Mouse (Mus musculus) hindbrain, postnatal 0 days (tissue): ENCODE measurements at regions not wholly inside any gene's neighbourhood (a gene's known extent, or its start where the extent isn't known, plus 50 kb on each side); places are given as distances from the start of the nearest gene placed in this dataset.

ENCODE experiments used
- ATAC-seq: fragments of 200-750 bp; cut with Nextera tagmentation; 2 replicates; pipeline ENCODE4 v1.8.0; 2017; ENCODE audit warnings: mild to moderate bottlenecking, moderate TSS enrichment, moderate library complexity
- DNase-seq: peaks from one replicate; pipeline ENCODE4 v3.0.0-alpha.2; 2015; ENCODE audit warnings: low spot score
- H3K27ac ChIP-seq: fragments of 300-500 bp; sonication (generic); 2 replicates; pipeline ENCODE4 v1.5.1; 2014; ENCODE audit warnings: mild to moderate bottlenecking
- H3K27me3 ChIP-seq: fragments of 300-500 bp; sonication (generic); 2 replicates; pipeline ENCODE4 v1.6.1; 2014; ENCODE audit warnings: low read length, mixed read lengths; ENCODE audit not compliant: insufficient read depth
- H3K36me3 ChIP-seq: fragments of 300-500 bp; sonication (generic); 2 replicates; pipeline ENCODE4 v1.6.1; 2014; ENCODE audit warnings: low read length, mixed read lengths; ENCODE audit not compliant: insufficient read depth
- H3K4me1 ChIP-seq: fragments of 300-500 bp; sonication (generic); 2 replicates; pipeline ENCODE4 v1.6.1; 2014; ENCODE audit warnings: antibody characterized with exemption, low read length, mixed read lengths; ENCODE audit not compliant: insufficient read depth
- H3K4me2 ChIP-seq: fragments of 300-500 bp; sonication (generic); 2 replicates; pipeline ENCODE4 v1.6.1; 2014; ENCODE audit warnings: low read depth, mild to moderate bottlenecking, low read length, moderate library complexity, mixed read lengths
- H3K4me3 ChIP-seq: fragments of 300-500 bp; sonication (generic); 2 replicates; pipeline ENCODE4 v1.5.1; 2014; ENCODE audit warnings: low read length
- H3K9ac ChIP-seq: fragments of 300-500 bp; sonication (generic); replicated peaks from 2 replicates; pipeline ENCODE4 v1.6.1; 2014; ENCODE audit warnings: mild to moderate bottlenecking, low read length, moderate library complexity, mixed read lengths
- H3K9me3 ChIP-seq: fragments of 300-500 bp; sonication (generic); 2 replicates; pipeline ENCODE4 v1.6.1; 2016; ENCODE audit warnings: low read length, mixed read lengths
- CTCF ChIP-seq: IDR thresholded peaks from 2 replicates; pipeline ENCODE4 v1.5.1; 2016; ENCODE audit warnings: antibody characterized with exemption, control low read depth, low read depth
- WGBS: fragments of 180-500 bp; shearing (Covaris S2); extraction: QIAGEN DNeasy Blood & Tissue Kit; methylation state at CpG from one replicate; pipeline ENCODE4 v1.1.7; 2014; 5-methylcytosine and 5-hydroxymethylcytosine counted together

- H3K36me3 ChIP-seq, result no peaks in the 10 kb centered on the region
- H3K4me1 ChIP-seq, result no peaks in the 10 kb centered on the region
- H3K27me3 ChIP-seq, result no peaks in the 10 kb centered on the region
- ATAC-seq (no peak), DNase-seq (no peak)
- H3K4me3 ChIP-seq, result no peak overlapping the region
- no peaks in the 10 kb centered on the region for H3K9me3 ChIP-seq
- H3K9ac ChIP-seq, result no peak overlapping the region
- WGBS, result 85% methylated on average over 5 of the region's 5 CpGs
- no peak overlapping the region for H3K4me2 ChIP-seq
- H3K27ac ChIP-seq, result no peak overlapping the region
- no peak for TF ChIP-seq CTCF
Measured at GRCm38 (mm10) chr10:111889111-111889510, 83.4 kb upstream of the Krr1 start.

GRCm38 (mm10) chr10:111893489-111893888 lies 79.0 kb upstream of the Krr1 start:
- no peaks in the 10 kb centered on the region for H3K4me1 ChIP-seq
- no peaks in the 10 kb centered on the region for H3K9me3 ChIP-seq
- H3K27ac ChIP-seq, result no peak overlapping the region
- no peak for TF ChIP-seq CTCF
- no peak overlapping the region for H3K9ac ChIP-seq
- DNase-seq (no peak), ATAC-seq (no peak)
- no peaks in the 10 kb centered on the region for H3K27me3 ChIP-seq
- H3K4me3 ChIP-seq, result no peak overlapping the region
- no peaks in the 10 kb centered on the region for H3K36me3 ChIP-seq
- H3K4me2 ChIP-seq, result no peak overlapping the region
- 86% methylated on average over 5 of the region's 5 CpGs for WGBS

GRCm38 (mm10) chr10:111893941-111894340 lies 78.5 kb upstream of the Krr1 start:
- Histone ChIP-seq H3K4me2 (no peak overlapping the region), H3K9me3 (no peaks in the 10 kb centered on the region), H3K27ac (no peak overlapping the region), H3K36me3 (no peaks in the 10 kb centered on the region), H3K4me3 (no peak overlapping the region), H3K4me1 (no peaks in the 10 kb centered on the region), H3K27me3 (no peaks in the 10 kb centered on the region), H3K9ac (no peak overlapping the region)
- ATAC-seq, result no peak
- DNase-seq, result no peak
- TF ChIP-seq CTCF, result no peak
- WGBS, result 87% methylated on average over 8 of the region's 8 CpGs

- Histone ChIP-seq H3K27me3 (no peaks in the 10 kb centered on the region), H3K9ac (no peak overlapping the region), H3K4me2 (no peak overlapping the region), H3K9me3 (no peaks in the 10 kb centered on the region), H3K4me1 (no peaks in the 10 kb centered on the region; the same call in 1 of the 2 replicates), H3K36me3 (no peaks in the 10 kb centered on the region), H3K4me3 (no peak overlapping the region), H3K27ac (no peak overlapping the region)
- TF ChIP-seq CTCF, result no peak
- 70% methylated on average over 3 of the region's 3 CpGs for WGBS
- DNase-seq, result no peak
- no peak for ATAC-seq
Measured at GRCm38 (mm10) chr10:111897361-111897760, 75.1 kb upstream of the Krr1 start.

GRCm38 (mm10) chr10:111900723-111901716 lies 71.4 kb upstream of the Krr1 start:
- H3K27ac ChIP-seq, result peak overlapping the region; percentile 48; the same call in 1 of the 2 replicates
- H3K9ac ChIP-seq, result no peak overlapping the region
- H3K4me3 ChIP-seq, result no peak overlapping the region
- no peaks in the 10 kb centered on the region for H3K9me3 ChIP-seq
- no peaks in the 10 kb centered on the region for H3K27me3 ChIP-seq
- peak; percentile 46 for DNase-seq
- no peak; the same call in 1 of the 2 replicates for TF ChIP-seq CTCF
- 0 out of 2 replicates have a peak, but pooled peaks have one; percentile 35 for ATAC-seq
- H3K4me1 ChIP-seq, result no peaks in the 10 kb centered on the region; the same call in 1 of the 2 replicates
- H3K36me3 ChIP-seq, result no peaks in the 10 kb centered on the region
- WGBS, result 45% methylated on average over 17 of the region's 17 CpGs
- H3K4me2 ChIP-seq, result 0 out of 2 replicates have a peak overlapping the region, but pooled peaks have one; percentile 21

GRCm38 (mm10) chr10:111903956-111904355 lies 68.5 kb upstream of the Krr1 start:
- ATAC-seq (0 out of 2 replicates have a peak, but pooled peaks have one; percentile 43), DNase-seq (peak; percentile 26)
- Histone ChIP-seq H3K9me3 (no peaks in the 10 kb centered on the region), H3K4me3 (no peak overlapping the region), H3K36me3 (no peaks in the 10 kb centered on the region), H3K27me3 (no peaks in the 10 kb centered on the region), H3K27ac (no peak overlapping the region), H3K4me2 (no peak overlapping the region), H3K9ac (no peak overlapping the region), H3K4me1 (no peaks in the 10 kb centered on the region; the same call in 1 of the 2 replicates)
- TF ChIP-seq CTCF, result no peak
- 83% methylated on average over 8 of the region's 8 CpGs for WGBS
